Mouse (Mus musculus) limb, embryonic 10.5 days (tissue): Measurements from ENCODE around the gene Myo5c. TPM values are rescaled to one million over a fixed set of nuclear protein-coding genes. Genes with fewer than 3 reads are reported as not detected.
A peak's percentile ranks its signal among the peaks of the same experiment; 100 is the strongest.

ENCODE experiments used
- DNase-seq: peaks from one replicate; pipeline ENCODE4 v3.0.0-alpha.2; 2017; ENCODE audit warnings: low spot score
- H3K27ac ChIP-seq: fragments of 300-500 bp; sonication (generic); 2 replicates; pipeline ENCODE4 v1.5.1; 2016; ENCODE audit warnings: mild to moderate bottlenecking
- H3K27me3 ChIP-seq: fragments of 300-500 bp; sonication (generic); 2 replicates; pipeline ENCODE4 v1.6.1; 2016; ENCODE audit warnings: low read depth, mild to moderate bottlenecking; ENCODE audit not compliant: poor library complexity, severe bottlenecking
- H3K36me3 ChIP-seq: fragments of 300-500 bp; sonication (generic); 2 replicates; pipeline ENCODE4 v1.6.1; 2016; ENCODE audit warnings: mild to moderate bottlenecking, moderate library complexity
- H3K4me1 ChIP-seq: fragments of 300-500 bp; sonication (generic); 2 replicates; pipeline ENCODE4 v1.6.1; 2016
- H3K4me3 ChIP-seq: fragments of 300-500 bp; sonication (generic); 2 replicates; pipeline ENCODE4 v1.5.1; 2016; ENCODE audit warnings: mild to moderate bottlenecking, moderate library complexity
- H3K9me3 ChIP-seq: fragments of 300-500 bp; sonication (generic); replicated peaks from 2 replicates; pipeline ENCODE4 v1.6.1; 2016; ENCODE audit warnings: mild to moderate bottlenecking
- WGBS: fragments of 180-500 bp; shearing (Covaris S2); methylation state at CpG from one replicate; pipeline ENCODE4 v1.1.7; 2016; 5-methylcytosine and 5-hydroxymethylcytosine counted together
- polyA plus RNA-seq: library from polyadenylated mRNA; unstranded; fragments of >200 nt; fragmentation: Nextera tagmentation; extraction: Ambion mirVana; gene quantifications from 2 replicates; pipeline ENCODE4 v1.2.1, GENCODE M21; 2016

Myo5c gene
- polyA plus RNA-seq, 1 experiment from 2014 or later = 0.41 TPM

GRCm38 (mm10) chr9:75304286-75304685, 72.5 kb downstream of the Myo5c start:
- Histone ChIP-seq H3K4me1 (0 out of 2 replicates have a peak, but pooled peaks cover 2% of the 10 kb centered on the region), H3K27ac (no peak overlapping the region), H3K4me3 (peak overlapping the region; percentile 18; the same call in 1 of the 2 replicates), H3K27me3 (no peaks in the 10 kb centered on the region), H3K9me3 (no peaks in the 10 kb centered on the region), H3K36me3 (no peaks in the 10 kb centered on the region)
- 43% methylated on average over 7 of the region's 7 CpGs for WGBS
- no peak for DNase-seq

GRCm38 (mm10) chr9:75306126-75306898, 74.5 kb downstream of the Myo5c start, which contains the start of gene Gnb5:
Gene Gnb5, plus strand, starts transcription at chr9:75306288.
- Histone ChIP-seq H3K27me3 (no peaks in the 10 kb centered on the region), H3K36me3 (no peaks in the 10 kb centered on the region), H3K4me1 (0 out of 2 replicates have a peak, but pooled peaks cover 2% of the 10 kb centered on the region), H3K27ac (no peak within 1 kb of the TSS), H3K9me3 (no peaks in the 10 kb centered on the region), H3K4me3 (no peak within 1 kb of the TSS)
- no peak for DNase-seq
- 85% methylated on average over 11 of the region's 11 CpGs for WGBS

- H3K27ac ChIP-seq = no peak overlapping the region
- no peak for DNase-seq
- H3K36me3 ChIP-seq = no peaks in the 10 kb centered on the region
- H3K4me1 ChIP-seq = 0 out of 2 replicates have a peak, but pooled peaks cover 2% of the 10 kb centered on the region
- no peak overlapping the region for H3K4me3 ChIP-seq
- H3K9me3 ChIP-seq = no peaks in the 10 kb centered on the region
- H3K27me3 ChIP-seq = no peaks in the 10 kb centered on the region
- WGBS = 86% methylated on average over 5 of the region's 5 CpGs
Measured at GRCm38 (mm10) chr9:75307015-75307414, 75.2 kb downstream of the Myo5c start.

- no peaks in the 10 kb centered on the region for H3K36me3 ChIP-seq
- H3K27me3 ChIP-seq = no peaks in the 10 kb centered on the region
- DNase-seq = no peak
- H3K9me3 ChIP-seq = no peaks in the 10 kb centered on the region
- H3K4me1 ChIP-seq = peaks cover 7% of the 10 kb centered on the region
- H3K27ac ChIP-seq = no peak overlapping the region
- no peak overlapping the region for H3K4me3 ChIP-seq
- 81% methylated on average over 5 of the region's 5 CpGs for WGBS
Measured at GRCm38 (mm10) chr9:75308621-75309020, 76.8 kb downstream of the Myo5c start.

- Histone ChIP-seq H3K27me3 (no peaks in the 10 kb centered on the region), H3K4me3 (no peak overlapping the region), H3K4me1 (peaks cover 23% of the 10 kb centered on the region), H3K36me3 (no peaks in the 10 kb centered on the region), H3K9me3 (no peaks in the 10 kb centered on the region), H3K27ac (no peak overlapping the region)
- WGBS = 17% methylated on average over 4 of the region's 4 CpGs
- DNase-seq = peak; percentile 87
Measured at GRCm38 (mm10) chr9:75312008-75312407, 80.2 kb downstream of the Myo5c start.

- Histone ChIP-seq H3K4me1 (peaks cover 23% of the 10 kb centered on the region), H3K27me3 (no peaks in the 10 kb centered on the region), H3K4me3 (peak overlapping the region; percentile 74), H3K36me3 (no peaks in the 10 kb centered on the region), H3K27ac (peak overlapping the region; percentile 87), H3K9me3 (no peaks in the 10 kb centered on the region)
- 32% methylated on average over 10 of the region's 11 CpGs for WGBS
- DNase-seq = no peak
Measured at GRCm38 (mm10) chr9:75313138-75313831, 81.5 kb downstream of the Myo5c start.

GRCm38 (mm10) chr9:75313832-75314516, 82.2 kb downstream of the Myo5c start:
- Histone ChIP-seq H3K4me1 (peaks cover 23% of the 10 kb centered on the region), H3K9me3 (no peaks in the 10 kb centered on the region), H3K27me3 (no peaks in the 10 kb centered on the region), H3K27ac (peak overlapping the region; percentile 87), H3K36me3 (no peaks in the 10 kb centered on the region), H3K4me3 (peak overlapping the region; percentile 74)
- WGBS = under 1% methylated on average over 52 of the region's 52 CpGs
- peak; percentile 87 for DNase-seq

GRCm38 (mm10) chr9:75314517-75315105, 82.8 kb downstream of the Myo5c start:
- WGBS = 4% methylated on average over 22 of the region's 22 CpGs
- no peak for DNase-seq
- peak overlapping the region; percentile 87 for H3K27ac ChIP-seq
- H3K36me3 ChIP-seq = no peaks in the 10 kb centered on the region
- peaks cover 27% of the 10 kb centered on the region for H3K4me1 ChIP-seq
- no peaks in the 10 kb centered on the region for H3K27me3 ChIP-seq
- H3K4me3 ChIP-seq = peak overlapping the region; percentile 74
- no peaks in the 10 kb centered on the region for H3K9me3 ChIP-seq

- Histone ChIP-seq H3K27ac (no peak overlapping the region), H3K4me3 (peak overlapping the region; percentile 74), H3K27me3 (no peaks in the 10 kb centered on the region), H3K9me3 (no peaks in the 10 kb centered on the region), H3K4me1 (peaks cover 29% of the 10 kb centered on the region), H3K36me3 (no peaks in the 10 kb centered on the region)
- no peak for DNase-seq
- 71% methylated on average over 3 of the region's 3 CpGs for WGBS
Measured at GRCm38 (mm10) chr9:75315238-75315637, 83.4 kb downstream of the Myo5c start.

GRCm38 (mm10) chr9:75316771-75317170, 85.0 kb downstream of the Myo5c start:
- no peak for DNase-seq
- Histone ChIP-seq H3K36me3 (no peaks in the 10 kb centered on the region), H3K27me3 (no peaks in the 10 kb centered on the region), H3K27ac (no peak overlapping the region), H3K9me3 (no peaks in the 10 kb centered on the region), H3K4me1 (peaks cover 29% of the 10 kb centered on the region), H3K4me3 (no peak overlapping the region)
- WGBS = 93% methylated on average over 6 of the region's 6 CpGs

GRCm38 (mm10) chr9:75318196-75318595, 86.4 kb downstream of the Myo5c start:
- Histone ChIP-seq H3K27ac (no peak overlapping the region), H3K36me3 (no peaks in the 10 kb centered on the region), H3K27me3 (no peaks in the 10 kb centered on the region), H3K4me1 (peaks cover 29% of the 10 kb centered on the region), H3K9me3 (no peaks in the 10 kb centered on the region), H3K4me3 (no peak overlapping the region)
- no peak for DNase-seq
- 93% methylated on average over 2 of the region's 2 CpGs for WGBS

- Histone ChIP-seq H3K4me3 (no peak overlapping the region), H3K27me3 (no peaks in the 10 kb centered on the region), H3K27ac (no peak overlapping the region), H3K9me3 (no peaks in the 10 kb centered on the region), H3K4me1 (peaks cover 20% of the 10 kb centered on the region), H3K36me3 (no peaks in the 10 kb centered on the region)
- WGBS = 76% methylated on average over 3 of the region's 3 CpGs
- DNase-seq = no peak
Measured at GRCm38 (mm10) chr9:75319365-75319764, 87.5 kb downstream of the Myo5c start.
